24 mouse cellular contexts compared by ENCODE assay signal in the genomic region with DNA sequence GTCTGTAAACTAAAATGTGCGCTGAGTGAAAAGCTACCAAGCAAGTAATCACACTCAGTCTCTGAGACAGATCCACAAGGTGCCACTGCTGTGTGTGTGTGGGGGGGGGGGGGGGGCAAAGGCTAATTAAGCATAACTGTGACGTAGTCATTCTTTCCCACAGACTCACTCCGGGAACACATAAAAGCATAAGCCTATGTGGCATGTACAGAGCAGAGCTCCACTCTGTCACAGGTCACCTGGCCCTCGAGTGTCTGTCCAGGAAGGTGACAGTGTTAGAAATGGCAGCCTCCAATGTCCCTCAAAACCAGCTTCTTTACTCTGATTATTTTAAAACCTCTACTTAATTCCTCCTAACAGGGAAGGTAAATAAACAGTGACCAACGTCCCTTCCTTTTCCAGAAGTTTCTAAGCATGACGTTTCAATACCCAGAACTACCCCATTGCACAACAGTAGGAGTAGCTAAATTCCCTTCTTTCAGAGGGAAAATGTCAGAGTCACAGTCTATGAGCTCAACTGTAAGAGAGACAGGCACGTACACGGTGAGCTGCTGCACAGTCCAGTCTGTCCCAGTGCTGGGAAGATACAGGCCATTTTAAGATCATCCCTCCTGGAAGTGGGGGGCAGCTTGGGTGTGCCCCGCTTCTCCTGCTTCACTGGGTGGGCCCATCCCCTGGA.
DNase-seq lines count a peak whose midpoint lies in the region; ATAC-seq and TF ChIP-seq lines count a peak whose summit lies in the region.
"Had no signal": no experiment of that assay in that cellular context is flagged by ENCODE, and none has a peak within 500 bp of the region (broad histone marks: within the 10 kb centered on the region; RNA-seq: fewer than 3 reads in every experiment).

No protein-coding gene starts in this region.

- DNase-seq in liver, adult 2 months (ENCODE audit: extremely low read depth, low read depth, low spot score): peak; percentile 55
- no peak for DNase-seq in liver, embryonic 11.5 days (ENCODE audit: low spot score)
- DNase-seq in midbrain, embryonic 10.5 days (ENCODE audit: low spot score): no peak
- no peak for DNase-seq in midbrain, postnatal 0 days (ENCODE audit: low spot score)
- DNase-seq in layer of hippocampus, adult 8-10 months (ENCODE audit: low spot score in 2 of 2): no peak
- DNase-seq: adrenal gland, postnatal 14 days; cerebellum, adult 2 months; cerebellum, postnatal 25 days; forebrain, postnatal 0 days; gastrocnemius, postnatal 14 days; heart, postnatal 36 days; liver, embryonic 13.5 days; lung, postnatal 10 days; right cerebral cortex, adult 18-20 months; right cerebral cortex, postnatal 4 days; thymus, adult 18-20 months had no signal

- H3K36me3 ChIP-seq in forebrain, embryonic 12.5 days (replicated peaks): no peaks in the 10 kb centered on the region
- no peaks in the 10 kb centered on the region for H3K36me3 ChIP-seq in forebrain, embryonic 16.5 days (ENCODE audit: control insufficient read depth, insufficient read depth)
- H3K36me3 ChIP-seq in liver, adult 2 months (ENCODE audit: control insufficient read depth, insufficient read depth, low read length): no peaks in the 10 kb centered on the region
- H3K36me3 ChIP-seq in liver, embryonic 11.5 days (ENCODE audit: control insufficient read depth, insufficient read depth, low read length): no peaks in the 10 kb centered on the region
- no peaks in the 10 kb centered on the region for H3K36me3 ChIP-seq in midbrain, embryonic 10.5 days
- H3K36me3 ChIP-seq in midbrain, postnatal 0 days (ENCODE audit: insufficient read depth, low read length): no peaks in the 10 kb centered on the region
- H3K36me3 ChIP-seq: heart, embryonic 15.5 days; limb, embryonic 10.5 days; liver, embryonic 13.5 days; midbrain, embryonic 15.5 days; neural tube, embryonic 15.5 days had no signal

- H3K27me3 ChIP-seq in forebrain, embryonic 12.5 days: no peaks in the 10 kb centered on the region
- no peaks in the 10 kb centered on the region for H3K27me3 ChIP-seq in forebrain, embryonic 16.5 days (replicated peaks; ENCODE audit: control insufficient read depth, insufficient read depth, low read length)
- no peaks in the 10 kb centered on the region for H3K27me3 ChIP-seq in liver, adult 2 months (ENCODE audit: control insufficient read depth, insufficient read depth, low read length)
- H3K27me3 ChIP-seq in liver, embryonic 11.5 days (replicated peaks; ENCODE audit: control insufficient read depth, insufficient read depth, low read length): no peaks in the 10 kb centered on the region
- no peaks in the 10 kb centered on the region for H3K27me3 ChIP-seq in midbrain, embryonic 10.5 days (ENCODE audit: low read depth, poor library complexity, severe bottlenecking)
- H3K27me3 ChIP-seq in midbrain, postnatal 0 days (ENCODE audit: insufficient read depth, low read length): no peaks in the 10 kb centered on the region
- H3K27me3 ChIP-seq: heart, embryonic 15.5 days; midbrain, embryonic 15.5 days; neural tube, embryonic 15.5 days had no signal

- no peak overlapping the region for H3K4me3 ChIP-seq in forebrain, embryonic 12.5 days (replicated peaks)
- H3K4me3 ChIP-seq in forebrain, embryonic 16.5 days (replicated peaks; ENCODE audit: low read length): no peak overlapping the region
- H3K4me3 ChIP-seq in liver, adult 2 months (ENCODE audit: insufficient read depth, low read depth, low read length): no peak overlapping the region
- H3K4me3 ChIP-seq in liver, embryonic 11.5 days (ENCODE audit: low read depth, low read length): no peak overlapping the region
- H3K4me3 ChIP-seq in midbrain, embryonic 10.5 days: no peak overlapping the region
- no peak overlapping the region for H3K4me3 ChIP-seq in midbrain, postnatal 0 days (ENCODE audit: low read depth, low read length)
- H3K4me3 ChIP-seq: heart, embryonic 15.5 days; limb, embryonic 10.5 days; liver, embryonic 13.5 days; midbrain, embryonic 15.5 days; myocyte; neural tube, embryonic 15.5 days had no signal

- ATAC-seq in forebrain, embryonic 12.5 days (ENCODE audit: low FRiP score): no peak
- no peak for ATAC-seq in forebrain, embryonic 16.5 days
- no peak for ATAC-seq in liver, embryonic 11.5 days (replicated peaks; ENCODE audit: low FRiP score)
- no peak for ATAC-seq in midbrain, postnatal 0 days (ENCODE audit: low FRiP score)
- ATAC-seq: forebrain, postnatal 0 days; intestine, postnatal 0 days; midbrain, embryonic 15.5 days had no signal

- peaks cover 45% of the 10 kb centered on the region for H3K4me1 ChIP-seq in forebrain, embryonic 12.5 days
- H3K4me1 ChIP-seq in forebrain, embryonic 16.5 days (replicated peaks; ENCODE audit: control insufficient read depth, insufficient read depth, low read length): peaks cover 25% of the 10 kb centered on the region
- H3K4me1 ChIP-seq in liver, adult 2 months (ENCODE audit: control insufficient read depth, insufficient read depth, low read length): peaks cover 22% of the 10 kb centered on the region
- H3K4me1 ChIP-seq in liver, embryonic 11.5 days (replicated peaks; ENCODE audit: control insufficient read depth, insufficient read depth, low read length): peaks cover 15% of the 10 kb centered on the region
- peaks cover 48% of the 10 kb centered on the region for H3K4me1 ChIP-seq in midbrain, embryonic 10.5 days
- peaks cover 6% of the 10 kb centered on the region for H3K4me1 ChIP-seq in midbrain, postnatal 0 days (ENCODE audit: insufficient read depth, low read length)

- H3K27ac ChIP-seq in forebrain, embryonic 12.5 days: 0 out of 2 replicates have a peak overlapping the region, but pooled peaks have one; percentile 8
- no peak overlapping the region for H3K27ac ChIP-seq in forebrain, embryonic 16.5 days (ENCODE audit: low read length)
- peak overlapping the region; percentile 41 for H3K27ac ChIP-seq in liver, adult 2 months (replicated peaks; ENCODE audit: insufficient read depth, low read depth, low read length)
- no peak overlapping the region for H3K27ac ChIP-seq in liver, embryonic 11.5 days (ENCODE audit: low read depth, low read length)
- peak overlapping the region; percentile 75; the same call in 1 of the 2 replicates for H3K27ac ChIP-seq in midbrain, embryonic 10.5 days (replicated peaks)
- H3K27ac ChIP-seq in midbrain, postnatal 0 days (ENCODE audit: low read depth, low read length): no peak overlapping the region
- H3K27ac ChIP-seq: heart, embryonic 15.5 days; limb, embryonic 10.5 days; liver, embryonic 13.5 days; midbrain, embryonic 15.5 days; neural tube, embryonic 15.5 days had no signal

- H3K9ac ChIP-seq in forebrain, embryonic 12.5 days: no peak overlapping the region
- H3K9ac ChIP-seq in forebrain, embryonic 16.5 days (replicated peaks; ENCODE audit: low read depth, low read length): no peak overlapping the region
- no peak overlapping the region for H3K9ac ChIP-seq in liver, adult 2 months (ENCODE audit: low read depth, low read length)
- H3K9ac ChIP-seq in liver, embryonic 11.5 days (ENCODE audit: low read depth, low read length): no peak overlapping the region
- H3K9ac ChIP-seq in midbrain, postnatal 0 days (replicated peaks; ENCODE audit: low read length, poor library complexity, severe bottlenecking): no peak overlapping the region
- H3K9ac ChIP-seq: forebrain, postnatal 0 days; heart, embryonic 15.5 days; liver, embryonic 13.5 days; midbrain, embryonic 15.5 days; neural tube, embryonic 15.5 days had no signal

- H3K9me3 ChIP-seq in forebrain, embryonic 12.5 days: no peaks in the 10 kb centered on the region
- no peaks in the 10 kb centered on the region for H3K9me3 ChIP-seq in forebrain, embryonic 16.5 days (ENCODE audit: control insufficient read depth, low read length)
- no peaks in the 10 kb centered on the region for H3K9me3 ChIP-seq in liver, embryonic 11.5 days (ENCODE audit: control insufficient read depth, low read length)
- H3K9me3 ChIP-seq in midbrain, embryonic 10.5 days (replicated peaks): no peaks in the 10 kb centered on the region
- no peaks in the 10 kb centered on the region for H3K9me3 ChIP-seq in midbrain, postnatal 0 days (ENCODE audit: low read length)
- H3K9me3 ChIP-seq: heart, embryonic 15.5 days; limb, embryonic 10.5 days; liver, embryonic 13.5 days; midbrain, embryonic 15.5 days; neural tube, embryonic 15.5 days had no signal

- no peak for TF ChIP-seq POLR2A in liver, adult 2 months (IDR thresholded peaks at IDR 0.05; ENCODE audit: extremely low read depth, insufficient read depth, low read length)

- TF ChIP-seq CTCF in liver, adult 2 months (IDR thresholded peaks at IDR 0.05; ENCODE audit: low read depth, low read length): no peak
- TF ChIP-seq CTCF in midbrain, postnatal 0 days (IDR thresholded peaks at IDR 0.05): no peak

- 71% methylated on average over 9 of the region's 9 CpGs for WGBS in forebrain, embryonic 12.5 days
- WGBS in forebrain, embryonic 16.5 days: 70% methylated on average over 9 of the region's 9 CpGs
- WGBS in liver, adult 2 months: 49% methylated on average over 9 of the region's 9 CpGs
- WGBS in liver, embryonic 11.5 days: 75% methylated on average over 9 of the region's 9 CpGs
- 76% methylated on average over 9 of the region's 9 CpGs for WGBS in midbrain, embryonic 10.5 days
- 60% methylated on average over 9 of the region's 9 CpGs for WGBS in midbrain, postnatal 0 days

- H3K79me2 ChIP-seq in liver, adult 2 months (ENCODE audit: control insufficient read depth, insufficient read depth, low read length): no peaks in the 10 kb centered on the region

- no peak overlapping the region for H3K4me2 ChIP-seq in forebrain, embryonic 12.5 days
- H3K4me2 ChIP-seq in forebrain, embryonic 16.5 days (ENCODE audit: low read length): no peak overlapping the region
- H3K4me2 ChIP-seq in liver, embryonic 11.5 days: no peak overlapping the region
- no peak overlapping the region for H3K4me2 ChIP-seq in midbrain, postnatal 0 days (ENCODE audit: low read depth, low read length, poor library complexity, severe bottlenecking)
- H3K4me2 ChIP-seq: heart, embryonic 15.5 days; liver, embryonic 13.5 days; midbrain, embryonic 15.5 days; neural tube, embryonic 15.5 days had no signal

Comparison
In these comparisons a context has a peak if more than half of its experiments do, and no peak if none do; other contexts are left out.
1. H3K27ac ChIP-seq: peak in forebrain, embryonic 12.5 days (single experiment), liver, adult 2 months (single experiment) and midbrain, embryonic 10.5 days (single experiment); none in forebrain, embryonic 16.5 days (single experiment), liver, embryonic 11.5 days (single experiment) and midbrain, postnatal 0 days (single experiment).